Mouse (Mus musculus) midbrain, postnatal 0 days (tissue): ENCODE data around the gene Tmem38a. TPM values are rescaled to one million over a fixed set of nuclear protein-coding genes. Genes with fewer than 3 reads are reported as not detected.

Experiments used
- ATAC-seq: fragments of 200-750 bp; cut with Nextera tagmentation; 2 replicates; pipeline ENCODE4 v1.8.0; 2017; ENCODE audit warnings: moderate number of reproducible peaks, mild to moderate bottlenecking, moderate TSS enrichment, moderate library complexity; ENCODE audit not compliant: low FRiP score
- DNase-seq: peaks from one replicate; pipeline ENCODE4 v3.0.0-alpha.2; 2015; ENCODE audit warnings: low spot score
- H3K27ac ChIP-seq: fragments of 300-500 bp; sonication (generic); 2 replicates; pipeline ENCODE4 v1.5.1; 2014; ENCODE audit warnings: low read depth, mild to moderate bottlenecking, low read length, mixed read lengths
- H3K27me3 ChIP-seq: fragments of 300-500 bp; sonication (generic); 2 replicates; pipeline ENCODE4 v1.6.1; 2014; ENCODE audit warnings: low read length, control low read depth, mixed read lengths; ENCODE audit not compliant: insufficient read depth
- H3K36me3 ChIP-seq: fragments of 300-500 bp; sonication (generic); 2 replicates; pipeline ENCODE4 v1.6.1; 2014; ENCODE audit warnings: low read length, control low read depth, mixed read lengths; ENCODE audit not compliant: insufficient read depth
- H3K4me1 ChIP-seq: fragments of 300-500 bp; sonication (generic); 2 replicates; pipeline ENCODE4 v1.6.1; 2014; ENCODE audit warnings: mild to moderate bottlenecking, control low read depth, antibody characterized with exemption, low read length, mixed read lengths; ENCODE audit not compliant: insufficient read depth
- H3K4me2 ChIP-seq: fragments of 300-500 bp; sonication (generic); 2 replicates; pipeline ENCODE4 v1.6.1; 2014; ENCODE audit warnings: low read depth, mild to moderate bottlenecking, low read length, mixed read lengths; ENCODE audit not compliant: poor library complexity, severe bottlenecking
- H3K4me3 ChIP-seq: fragments of 300-500 bp; sonication (generic); 2 replicates; pipeline ENCODE4 v1.5.1; 2014; ENCODE audit warnings: low read depth, mild to moderate bottlenecking, low read length, moderate library complexity
- H3K9ac ChIP-seq: fragments of 300-500 bp; sonication (generic); replicated peaks from 2 replicates; pipeline ENCODE4 v1.6.1; 2014; ENCODE audit warnings: mild to moderate bottlenecking, low read length, moderate library complexity, mixed read lengths; ENCODE audit not compliant: poor library complexity, severe bottlenecking
- H3K9me3 ChIP-seq: fragments of 300-500 bp; sonication (generic); 2 replicates; pipeline ENCODE4 v1.6.1; 2016; ENCODE audit warnings: low read length, control low read depth
- CTCF ChIP-seq: IDR thresholded peaks from 2 replicates; pipeline ENCODE4 v1.5.1; 2016; ENCODE audit warnings: antibody characterized with exemption, mild to moderate bottlenecking
- WGBS: fragments of 180-500 bp; shearing (Covaris S2); extraction: QIAGEN DNeasy Blood & Tissue Kit; methylation state at CpG from one replicate; pipeline ENCODE4 v1.1.7; 2014; 5-methylcytosine and 5-hydroxymethylcytosine counted together
- polyA plus RNA-seq: library from polyadenylated mRNA; unstranded; fragments of >200 nt; fragmentation: Nextera tagmentation; extraction: Ambion mirVana; gene quantifications from 2 replicates; pipeline ENCODE4 v1.2.1, GENCODE M21; 2015
- total RNA-seq: library from RNA; depleted of rRNA; stranded (reverse); fragments of >200 nt; gene quantifications from 2 replicates; pipeline ENCODE4 v1.2.3, GENCODE M21; 2014

The Tmem38a gene
- total and polyA plus RNA-seq, 2 experiments from 2014 or later = 36.7 to 73.7 TPM

- no peak overlapping the region for H3K4me2 ChIP-seq
- H3K27me3 ChIP-seq = no peaks in the 10 kb centered on the region
- H3K36me3 ChIP-seq = peaks cover 50% of the 10 kb centered on the region
- ATAC-seq (no peak), DNase-seq (no peak)
- peaks cover 9% of the 10 kb centered on the region for H3K4me1 ChIP-seq
- H3K27ac ChIP-seq = no peak overlapping the region
- no peak overlapping the region for H3K9ac ChIP-seq
- no peak overlapping the region for H3K4me3 ChIP-seq
- no peaks in the 10 kb centered on the region for H3K9me3 ChIP-seq
- TF ChIP-seq CTCF = no peak
- WGBS = 91% methylated on average over 2 of the region's 2 CpGs
These were observed 5.9 kb upstream of the Tmem38a start for GRCm38 (mm10) chr8:72565970-72566369.

GRCm38 (mm10) chr8:72570633-72571610 is 933 bp upstream of the Tmem38a start, which contains the start of gene Smim7:
Gene Smim7, minus strand, starts transcription at chr8:72571088.
- WGBS = under 1% methylated on average over 52 of the region's 52 CpGs
- peak; percentile 16; the same call in 1 of the 2 replicates for TF ChIP-seq CTCF

GRCm38 (mm10) chr8:72572507-72572906 is 652 bp downstream of the Tmem38a start:
- TF ChIP-seq CTCF = no peak
- Histone ChIP-seq H3K4me3 (peak overlapping the region; percentile 57), H3K9me3 (no peaks in the 10 kb centered on the region), H3K4me1 (peaks cover 15% of the 10 kb centered on the region), H3K4me2 (peak overlapping the region; percentile 84), H3K27me3 (no peaks in the 10 kb centered on the region), H3K9ac (peak overlapping the region; percentile 75), H3K36me3 (peaks cover 20% of the 10 kb centered on the region; the same call in 1 of the 2 replicates), H3K27ac (no peak overlapping the region)
- DNase-seq = no peak
- WGBS = 4% methylated on average over 10 of the region's 10 CpGs
- no peak for ATAC-seq

More at GRCm38 (mm10) chr8:72570633-72571610, 933 bp upstream of the Tmem38a start, which contains the start of gene Smim7:
- Histone ChIP-seq H3K27ac (peak within 1 kb of the TSS; percentile 71), H3K9me3 (no peaks in the 10 kb centered on the region), H3K4me2 (peak within 1 kb of the TSS; percentile 84), H3K4me3 (peak within 1 kb of the TSS; percentile 57), H3K9ac (peak within 1 kb of the TSS; percentile 75), H3K4me1 (peaks cover 15% of the 10 kb centered on the region), H3K27me3 (no peaks in the 10 kb centered on the region), H3K36me3 (peaks cover 35% of the 10 kb centered on the region)
- peak; percentile 97 for ATAC-seq
- peak; percentile 99 for DNase-seq

- Histone ChIP-seq H3K4me2 (peak overlapping the region; percentile 84), H3K36me3 (peaks cover 11% of the 10 kb centered on the region; the same call in 1 of the 2 replicates), H3K27ac (no peak overlapping the region), H3K4me3 (peak overlapping the region; percentile 57; the same call in 1 of the 2 replicates), H3K9ac (no peak overlapping the region), H3K4me1 (peaks cover 15% of the 10 kb centered on the region), H3K9me3 (no peaks in the 10 kb centered on the region), H3K27me3 (no peaks in the 10 kb centered on the region)
- no peak for DNase-seq
- WGBS = 43% methylated on average over 6 of the region's 6 CpGs
- no peak for TF ChIP-seq CTCF
- no peak for ATAC-seq
These were observed 1.6 kb downstream of the Tmem38a start for GRCm38 (mm10) chr8:72573450-72573849.

- Histone ChIP-seq H3K27ac (no peak overlapping the region), H3K4me1 (peaks cover 7% of the 10 kb centered on the region; the same call in 1 of the 2 replicates), H3K36me3 (no peaks in the 10 kb centered on the region), H3K9ac (no peak overlapping the region), H3K9me3 (no peaks in the 10 kb centered on the region), H3K4me2 (no peak overlapping the region), H3K27me3 (no peaks in the 10 kb centered on the region), H3K4me3 (no peak overlapping the region)
- DNase-seq = no peak
- no peak for TF ChIP-seq CTCF
- no peak for ATAC-seq
- WGBS = 95% methylated on average over 6 of the region's 6 CpGs
These were observed 4.1 kb downstream of the Tmem38a start for GRCm38 (mm10) chr8:72575915-72576314.

GRCm38 (mm10) chr8:72577266-72577665 is 5.4 kb downstream of the Tmem38a start:
- peaks cover 7% of the 10 kb centered on the region; the same call in 1 of the 2 replicates for H3K4me1 ChIP-seq
- no peak overlapping the region for H3K9ac ChIP-seq
- ATAC-seq = no peak
- H3K4me3 ChIP-seq = no peak overlapping the region
- no peak for DNase-seq
- H3K9me3 ChIP-seq = no peaks in the 10 kb centered on the region
- WGBS = 68% methylated on average over 3 of the region's 3 CpGs
- H3K4me2 ChIP-seq = no peak overlapping the region
- no peak for TF ChIP-seq CTCF
- 0 out of 2 replicates have a peak, but pooled peaks cover 5% of the 10 kb centered on the region for H3K36me3 ChIP-seq
- no peak overlapping the region for H3K27ac ChIP-seq
- no peaks in the 10 kb centered on the region for H3K27me3 ChIP-seq
